Mouse (Mus musculus) liver, adult 2 months (tissue): ENCODE results near the gene Mindy4.

Source experiments
- CTCF ChIP-seq: fragments of 200-500 bp; IDR thresholded peaks from 2 replicates; pipeline ENCODE4 v1.5.1; 2011; ENCODE audit warnings: low read depth, low read length, control low read depth
- POLR2A ChIP-seq: fragments of 200-500 bp; IDR thresholded peaks from 2 replicates; pipeline ENCODE4 v1.6.1; 2011; ENCODE audit warnings: low read length, control low read depth; ENCODE audit not compliant: insufficient read depth; ENCODE audit errors: extremely low read depth

DNA sequence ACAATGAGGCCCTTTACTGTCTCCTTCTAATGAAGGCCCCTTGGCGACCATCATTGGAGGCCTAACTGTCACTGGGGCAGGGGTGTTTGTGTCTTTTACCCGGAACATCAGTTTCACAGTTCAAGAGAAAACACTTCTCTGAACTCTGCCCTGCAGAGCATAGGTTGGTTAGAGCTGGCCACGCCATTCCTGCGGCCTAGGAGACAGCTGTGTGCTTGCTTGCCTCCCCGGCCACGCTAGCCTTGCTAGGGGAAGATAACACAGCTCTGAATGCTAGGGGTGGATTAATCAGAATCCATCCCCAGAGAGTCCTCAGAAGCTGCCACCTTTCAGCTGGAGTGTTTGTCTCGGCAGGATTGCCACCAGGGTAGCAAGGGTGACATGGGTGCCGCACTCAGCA, 96.3 kb downstream of the Mindy4 start:
- TF ChIP-seq CTCF (no peak), POLR2A (no peak)
